Mouse (Mus musculus) fibroblast of lung, adult 2 months (primary cell): Measurements from ENCODE around the gene Zc3hav1.

Experiments
- DNase-seq: peaks from one replicate; pipeline ENCODE4 v3.0.0-alpha.2; 2011; ENCODE audit warnings: low read depth

Zc3hav1 gene

DNA sequence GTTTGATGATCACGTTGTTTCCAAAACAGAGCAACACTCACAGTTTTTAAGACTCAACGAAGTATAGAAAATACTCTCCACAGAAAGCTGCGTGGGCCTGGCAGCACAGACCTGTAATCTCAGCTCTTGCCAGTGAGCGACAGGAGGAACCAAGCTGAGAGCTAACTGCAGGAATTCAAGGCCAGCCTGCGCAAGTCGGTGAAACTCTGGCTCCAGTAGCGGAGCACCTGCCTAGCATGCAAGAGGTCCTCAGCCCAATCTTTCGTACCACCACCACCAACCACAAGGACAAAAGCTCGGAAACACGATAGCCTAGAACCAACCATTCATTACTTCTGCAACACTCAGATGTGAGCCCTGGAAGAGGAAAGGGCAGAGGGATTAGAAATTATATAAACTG, 2.0 kb downstream of the Zc3hav1 start:
- no peak for DNase-seq

DNA sequence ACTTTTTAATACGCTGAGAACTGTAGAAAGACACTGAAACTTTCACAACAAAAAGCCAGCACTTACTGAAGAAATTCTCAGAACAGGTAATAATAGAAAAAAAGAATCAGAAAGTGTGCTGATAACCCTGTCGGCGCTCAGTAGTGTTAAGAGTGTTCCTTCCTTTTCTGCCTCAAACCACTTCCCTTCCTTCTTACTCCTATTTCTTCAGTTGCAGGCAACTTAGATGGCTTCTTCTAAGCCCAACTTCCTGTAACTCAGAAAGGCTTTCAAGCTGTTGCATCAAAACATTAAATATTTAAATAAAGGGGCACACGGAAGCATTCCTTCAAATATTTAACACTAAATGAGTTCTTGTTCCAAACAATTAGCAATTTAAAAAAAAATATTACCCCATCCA, 2.5 kb downstream of the Zc3hav1 start:
- DNase-seq = no peak

DNA sequence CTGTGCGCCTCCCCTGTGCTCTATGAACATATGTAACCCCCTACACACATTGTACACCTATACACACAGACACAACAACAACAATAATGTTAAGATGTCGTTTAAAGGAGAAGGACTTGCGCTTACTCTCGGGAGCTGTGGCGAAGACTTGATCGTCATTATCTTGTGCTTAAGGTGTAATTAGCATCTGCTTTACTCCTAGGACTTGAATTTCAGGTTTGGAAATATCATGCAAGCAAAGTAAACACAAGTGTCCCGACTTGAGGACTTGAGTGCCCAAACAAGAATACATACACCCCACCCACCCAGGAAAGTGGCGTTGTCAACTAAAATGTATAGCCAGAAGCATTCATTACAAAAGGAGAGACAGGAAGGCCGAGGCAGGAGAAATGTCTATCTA, 4.6 kb downstream of the Zc3hav1 start:
- DNase-seq = no peak

DNA sequence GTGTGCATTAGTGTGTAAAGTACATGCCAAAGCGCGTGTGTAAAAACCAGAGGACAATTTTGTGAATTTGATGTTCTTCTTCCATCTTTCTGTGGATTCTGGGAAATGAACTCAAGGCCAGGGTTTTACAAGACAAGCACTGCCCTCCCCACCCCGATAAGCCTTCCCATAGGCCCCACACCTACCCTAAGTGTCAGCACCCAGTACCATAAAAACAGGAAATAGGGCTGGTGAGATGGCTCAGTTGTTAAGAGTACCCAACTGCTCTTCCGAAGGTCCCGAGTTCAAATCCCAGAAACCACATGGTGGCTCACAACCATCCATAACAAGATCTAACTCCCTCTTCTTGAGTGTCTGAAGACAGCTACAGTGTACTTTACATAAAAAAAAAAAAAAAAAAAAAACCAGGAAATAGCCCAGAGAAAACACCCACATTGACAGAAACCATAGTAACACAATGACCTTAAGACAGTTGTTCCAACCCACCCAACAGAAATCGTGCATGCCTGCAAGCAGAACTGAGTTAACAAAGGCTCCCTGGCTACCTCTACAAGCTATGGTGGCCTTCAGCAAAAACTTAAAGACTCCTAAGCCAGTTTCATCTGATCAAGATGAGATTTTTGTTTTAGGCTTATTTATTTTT, 5.5 kb downstream of the Zc3hav1 start:
- no peak for DNase-seq

DNA sequence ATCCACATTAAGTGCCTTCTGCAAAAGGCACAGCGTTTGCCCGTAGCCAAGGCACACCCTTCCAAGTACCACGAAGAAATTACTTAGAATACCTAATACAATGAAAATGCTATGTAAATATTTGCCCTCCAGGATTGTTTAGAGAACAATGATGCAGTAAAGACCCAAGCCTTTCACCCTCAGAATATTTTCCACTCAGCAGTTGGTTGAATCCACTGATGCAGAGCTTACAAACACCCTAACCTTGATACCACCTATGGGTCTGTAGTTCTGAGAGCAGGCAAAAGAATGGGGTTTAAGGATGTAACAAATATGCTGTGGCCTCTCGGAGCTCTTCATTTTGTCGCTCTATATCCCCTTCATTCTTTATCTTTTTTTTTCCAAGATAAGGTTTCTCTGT, 6.5 kb downstream of the Zc3hav1 start:
- DNase-seq = no peak

DNA sequence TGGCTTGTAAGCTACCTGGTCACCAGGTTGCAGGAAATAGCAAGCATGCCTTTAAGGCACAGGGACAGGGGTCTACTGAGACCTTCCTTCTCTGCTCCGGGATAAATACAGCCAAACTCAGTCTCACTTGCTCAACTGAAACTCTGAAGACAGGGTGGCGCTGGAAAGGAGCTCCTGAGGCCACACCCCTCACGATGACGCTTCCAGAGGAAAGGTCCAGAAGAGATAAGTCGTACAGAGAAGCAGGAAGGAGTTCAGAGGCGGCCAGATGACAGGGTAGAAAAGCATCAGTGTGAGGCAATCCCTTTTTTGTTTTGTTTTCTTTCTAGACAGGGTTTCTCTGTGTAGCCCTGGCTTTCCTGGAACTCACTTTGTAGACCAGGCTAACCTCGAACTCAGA, 8.6 kb downstream of the Zc3hav1 start:
- no peak for DNase-seq

DNA sequence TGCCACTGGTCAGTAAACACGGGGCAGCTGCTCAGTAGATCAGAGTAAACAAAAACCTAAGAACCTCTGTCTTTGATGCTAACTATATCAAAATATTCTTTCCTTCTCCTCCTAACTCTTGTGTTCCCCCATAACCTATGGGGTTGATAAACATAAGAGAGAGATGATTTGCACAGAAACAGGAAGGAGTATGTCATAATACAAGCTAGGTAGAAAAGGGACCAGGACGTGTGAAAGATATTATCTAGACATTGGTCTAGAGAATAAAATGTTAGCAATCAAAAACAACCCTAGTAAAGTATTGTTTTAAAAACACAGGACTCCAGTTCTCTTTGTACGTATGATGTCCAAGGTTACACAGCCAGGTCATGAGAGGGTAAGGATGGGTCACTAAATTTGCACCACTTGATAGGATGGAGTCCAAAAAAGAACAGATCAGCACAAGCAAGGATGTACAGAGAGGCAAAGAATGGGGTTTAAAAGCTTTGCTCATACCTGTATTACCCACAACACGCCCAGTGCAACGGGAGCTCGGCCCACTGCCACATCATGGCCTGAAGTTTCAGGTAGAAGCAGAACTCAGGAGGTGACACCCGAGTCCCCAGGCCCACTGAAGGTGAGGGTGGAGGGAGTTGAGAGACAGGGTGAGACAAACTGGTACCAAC, 10.3 kb downstream of the Zc3hav1 start:
- DNase-seq = no peak

DNA sequence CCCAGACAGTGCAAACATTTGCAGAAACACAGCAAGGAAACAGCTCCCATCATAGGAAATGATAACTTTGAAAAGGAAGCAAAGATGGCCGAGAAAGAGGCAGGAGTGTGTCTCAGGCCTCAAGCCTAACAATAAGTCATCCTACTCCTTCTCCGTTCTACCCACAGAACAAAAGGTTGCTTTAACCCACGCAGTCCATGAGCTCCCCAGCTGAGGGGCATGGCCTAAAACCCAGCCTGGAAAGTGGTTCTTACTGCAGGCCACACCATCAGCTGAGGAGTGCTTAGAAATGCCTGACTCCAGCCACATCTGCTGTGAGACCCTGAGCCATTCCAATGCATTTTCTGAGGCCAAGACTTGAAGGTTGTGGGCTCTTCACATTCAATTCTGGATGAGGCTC, 10.8 kb downstream of the Zc3hav1 start:
- no peak for DNase-seq

DNA sequence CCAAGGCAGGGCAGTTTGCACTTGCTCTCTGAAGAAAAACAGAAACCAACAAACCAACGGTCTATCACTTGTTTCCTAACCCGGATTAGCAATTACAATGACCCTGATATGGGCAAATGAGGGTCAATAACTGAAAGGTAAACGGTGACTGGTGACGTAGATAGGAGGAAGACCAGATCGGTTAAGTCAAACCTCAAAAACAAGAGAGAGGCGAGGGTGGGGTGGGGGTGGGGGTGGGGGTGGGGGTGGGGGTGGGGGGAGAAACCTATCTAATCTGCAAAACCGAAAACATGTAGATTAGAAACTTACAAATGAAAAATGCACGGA, 11.8 kb downstream of the Zc3hav1 start:
- DNase-seq = no peak

DNA sequence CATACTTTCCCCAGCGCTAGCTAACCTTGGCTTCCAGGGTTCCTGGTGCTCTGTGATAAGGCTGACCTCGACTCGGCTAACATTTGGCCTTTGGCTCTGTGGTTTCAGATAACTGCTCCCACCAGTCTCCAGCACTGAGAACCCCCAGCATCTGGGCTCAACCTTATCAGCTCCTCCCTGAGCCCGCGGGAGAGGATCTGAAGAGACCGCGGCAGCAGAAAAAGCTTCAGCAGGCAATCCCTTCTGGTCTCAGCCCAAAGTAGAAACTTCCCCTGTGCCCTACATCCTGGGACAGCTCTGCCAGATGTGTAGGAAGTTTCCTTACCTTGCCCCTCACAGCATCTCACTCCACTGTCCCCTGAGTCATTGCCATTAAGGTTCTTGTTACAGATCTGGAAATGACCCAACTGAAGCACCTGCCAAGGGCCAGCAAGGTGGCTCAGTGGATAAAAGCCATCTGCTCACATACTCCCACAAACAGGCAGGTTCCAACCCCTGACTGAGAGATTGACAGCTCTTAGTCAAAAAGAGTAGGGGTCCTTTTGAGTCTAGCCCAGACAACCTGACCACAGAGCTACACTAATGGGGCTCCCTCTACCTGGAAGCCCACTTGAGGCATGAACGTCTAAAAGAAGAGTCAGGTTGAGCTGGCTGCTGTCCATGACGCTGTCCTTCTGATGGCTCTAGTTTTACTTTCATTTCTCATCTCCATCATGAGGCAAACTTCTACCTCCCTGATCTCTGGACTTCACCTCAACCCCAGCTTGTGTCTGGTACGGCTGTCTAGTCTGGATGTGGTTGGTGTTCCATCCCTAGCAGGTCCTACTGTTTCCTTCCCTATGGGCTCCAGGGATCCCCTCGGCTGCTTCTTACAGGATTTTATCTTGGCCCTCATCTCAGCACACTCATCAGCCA, 12.4 kb downstream of the Zc3hav1 start:
- no peak for DNase-seq

DNA sequence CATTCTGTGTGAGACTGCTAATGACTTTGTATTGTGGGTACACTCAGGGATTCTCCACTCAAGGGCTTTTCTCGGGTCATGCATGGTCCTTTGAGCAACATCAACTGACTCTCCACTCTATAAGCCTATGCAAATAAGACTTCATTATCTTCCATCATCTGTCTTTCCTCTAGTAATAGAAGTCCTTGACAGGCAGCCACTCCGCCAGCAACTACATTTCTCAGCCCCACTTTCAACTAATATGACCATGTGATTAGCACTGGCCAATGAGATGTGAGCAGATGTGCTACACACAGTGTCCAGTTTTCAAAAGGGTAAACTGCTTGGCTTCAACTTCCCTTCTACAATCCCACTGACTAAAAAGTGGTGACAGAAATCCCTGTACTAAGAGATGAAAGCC, 15.3 kb downstream of the Zc3hav1 start:
- no peak for DNase-seq

DNA sequence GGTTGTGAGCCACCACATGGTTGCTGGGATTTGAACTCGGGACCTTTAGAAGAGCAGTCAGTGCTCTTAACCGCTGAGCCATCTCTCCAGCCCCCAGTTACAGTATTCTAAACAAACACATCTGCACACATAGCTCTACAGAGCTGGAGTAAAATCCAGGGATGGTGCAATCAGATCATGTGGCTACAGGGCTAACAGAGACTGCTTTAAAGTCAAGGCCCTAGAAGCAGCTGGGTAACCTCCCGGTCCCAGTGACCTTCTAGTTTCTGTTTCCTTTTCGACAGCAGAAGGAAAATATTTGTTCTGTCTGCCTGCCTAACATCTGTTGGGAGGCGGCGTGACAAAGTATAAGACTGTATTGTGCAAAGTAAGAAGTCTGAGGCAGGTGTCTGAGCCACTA, 16.5 kb downstream of the Zc3hav1 start:
- peak; percentile 41 for DNase-seq

DNA sequence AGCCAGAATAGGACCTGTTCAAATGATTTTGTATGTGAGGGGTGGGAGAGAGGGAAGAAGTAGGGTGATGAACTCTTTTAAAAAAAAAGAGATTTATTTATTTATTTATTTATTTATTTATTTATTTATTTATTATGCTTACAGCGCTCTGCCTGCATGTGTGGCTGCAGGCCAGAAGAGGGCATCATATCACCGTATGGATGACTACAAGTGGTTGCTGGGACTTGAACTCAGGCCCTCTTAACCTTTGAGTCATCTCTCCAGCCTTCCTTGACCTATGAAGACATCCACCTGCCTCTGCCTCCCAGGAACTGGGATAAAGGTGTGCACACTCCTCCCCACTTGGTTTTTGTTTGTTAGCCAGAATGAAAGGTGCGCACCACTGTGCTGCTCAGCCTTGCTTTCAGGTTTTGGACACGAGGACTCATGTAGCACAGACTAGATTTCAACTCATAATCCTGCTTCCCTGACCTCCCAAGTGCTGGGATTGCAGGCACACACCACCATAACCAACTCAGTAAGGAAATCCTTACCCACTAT, 17.2 kb downstream of the Zc3hav1 start:
- DNase-seq = no peak

DNA sequence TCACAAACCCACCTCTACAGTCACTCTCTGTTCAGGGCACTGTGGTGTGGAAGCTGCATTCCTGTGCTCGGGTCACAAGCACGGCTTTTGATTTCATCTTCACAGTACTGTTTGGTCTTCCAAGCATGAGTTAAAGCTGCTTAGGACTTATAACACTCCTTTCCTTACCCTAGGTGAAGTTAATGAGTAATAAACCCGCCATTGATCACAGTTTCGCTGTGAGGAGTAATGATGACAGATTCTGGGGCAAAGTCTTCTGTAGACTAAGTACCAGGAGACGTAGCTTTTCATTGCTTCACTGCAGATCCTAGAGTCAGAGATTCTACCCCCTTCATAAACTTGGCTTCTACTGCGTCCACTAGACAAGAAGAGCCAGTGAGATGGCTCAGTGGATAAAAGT, 19.1 kb downstream of the Zc3hav1 start:
- no peak for DNase-seq

DNA sequence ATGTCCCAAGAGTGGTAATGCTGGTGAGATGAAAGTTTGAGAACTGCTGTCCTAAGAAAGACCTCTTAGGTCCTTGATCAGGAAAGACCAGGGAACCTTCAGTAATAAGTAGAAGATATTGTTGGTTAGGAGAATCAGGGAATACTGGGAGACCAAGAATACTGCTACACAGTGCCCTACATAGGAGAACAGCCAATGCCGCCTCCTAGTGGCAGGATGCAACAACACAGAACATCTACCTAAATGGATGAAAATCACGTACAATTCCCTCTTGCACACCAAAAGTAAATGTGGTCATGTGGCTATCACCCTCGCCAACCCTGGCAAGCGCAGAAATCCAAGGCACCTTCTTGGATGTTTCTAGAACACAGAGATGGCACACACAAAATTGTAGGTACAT, 27.8 kb downstream of the Zc3hav1 start:
- peak; percentile 25 for DNase-seq

DNA sequence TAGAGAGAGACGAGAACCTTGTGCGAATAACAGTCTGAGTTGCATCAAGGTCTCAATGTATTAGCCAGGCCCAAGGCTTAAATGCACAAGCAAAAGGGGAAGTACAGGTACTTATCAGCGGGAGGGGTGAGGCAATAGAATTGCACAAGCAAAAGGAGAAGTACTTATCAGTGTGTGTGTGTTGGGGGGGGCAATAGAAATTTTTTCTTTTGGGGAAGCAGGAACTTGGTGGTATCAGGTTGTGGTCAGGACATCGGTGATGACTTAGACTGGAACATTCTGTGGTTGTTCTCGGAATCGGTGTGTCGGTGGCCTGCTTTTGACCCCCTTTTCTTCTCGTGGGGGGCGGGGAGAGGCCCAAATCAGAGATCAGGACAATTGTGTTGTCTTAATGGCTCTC, 33.8 kb downstream of the Zc3hav1 start:
- no peak for DNase-seq

DNA sequence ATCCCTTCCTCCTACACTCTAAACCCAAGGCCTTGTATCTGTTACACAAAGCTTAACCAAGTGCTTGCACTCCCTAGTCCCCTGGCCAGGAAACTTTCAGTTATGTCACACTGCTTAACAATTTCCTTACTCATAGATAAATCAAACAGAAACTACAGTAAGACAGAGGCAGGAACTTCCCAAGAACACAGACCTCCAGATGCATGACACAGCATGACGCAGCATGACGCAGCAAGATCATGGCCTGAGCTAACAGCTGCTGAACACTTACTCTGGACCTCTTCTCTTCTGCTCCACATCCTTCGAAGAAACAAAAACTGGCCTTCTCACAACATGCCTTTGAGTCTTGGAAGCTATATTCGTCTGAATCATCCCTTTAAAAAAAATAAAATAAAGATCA, 38.4 kb downstream of the Zc3hav1 start:
- DNase-seq = no peak

DNA sequence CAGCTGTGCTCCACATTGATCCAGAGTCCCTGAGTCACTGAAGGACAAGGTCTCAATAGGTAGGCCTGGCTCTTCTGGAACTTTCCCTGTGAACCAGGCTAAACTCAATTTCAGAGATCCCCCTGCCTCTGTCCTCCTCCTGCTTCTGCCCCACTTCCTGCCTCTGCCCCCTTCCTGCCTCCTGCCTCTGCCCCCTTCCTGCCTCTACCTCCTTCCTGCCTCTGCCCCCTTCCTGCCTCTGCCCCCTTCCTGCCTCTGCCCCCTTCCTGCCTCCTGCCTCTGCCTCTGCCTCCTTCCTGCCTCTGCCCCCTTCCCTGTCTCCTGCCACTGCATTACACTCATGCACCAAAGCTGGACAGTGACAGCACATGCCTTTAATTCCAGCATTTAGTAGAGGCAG, 44.7 kb downstream of the Zc3hav1 start:
- no peak for DNase-seq

DNA sequence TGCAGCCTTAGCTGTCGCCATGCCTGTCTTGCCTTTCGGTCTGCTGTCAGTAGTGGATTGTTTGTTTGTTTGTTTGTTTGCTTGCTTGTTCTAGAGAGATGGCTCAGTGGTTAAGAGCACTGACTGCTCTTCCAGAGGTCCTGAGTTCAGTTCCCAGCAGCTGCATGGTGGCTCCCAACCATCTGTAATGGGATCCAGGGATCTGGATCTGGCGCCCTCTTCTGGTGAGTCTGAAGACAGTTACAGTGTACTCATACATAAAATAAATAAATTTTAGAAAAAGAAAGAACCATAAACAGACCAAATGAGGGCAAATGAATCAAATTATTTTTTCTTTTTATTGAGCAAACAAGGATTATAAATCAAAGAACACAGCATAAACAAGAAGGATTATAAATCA, 49.4 kb downstream of the Zc3hav1 start:
- no peak for DNase-seq

DNA sequence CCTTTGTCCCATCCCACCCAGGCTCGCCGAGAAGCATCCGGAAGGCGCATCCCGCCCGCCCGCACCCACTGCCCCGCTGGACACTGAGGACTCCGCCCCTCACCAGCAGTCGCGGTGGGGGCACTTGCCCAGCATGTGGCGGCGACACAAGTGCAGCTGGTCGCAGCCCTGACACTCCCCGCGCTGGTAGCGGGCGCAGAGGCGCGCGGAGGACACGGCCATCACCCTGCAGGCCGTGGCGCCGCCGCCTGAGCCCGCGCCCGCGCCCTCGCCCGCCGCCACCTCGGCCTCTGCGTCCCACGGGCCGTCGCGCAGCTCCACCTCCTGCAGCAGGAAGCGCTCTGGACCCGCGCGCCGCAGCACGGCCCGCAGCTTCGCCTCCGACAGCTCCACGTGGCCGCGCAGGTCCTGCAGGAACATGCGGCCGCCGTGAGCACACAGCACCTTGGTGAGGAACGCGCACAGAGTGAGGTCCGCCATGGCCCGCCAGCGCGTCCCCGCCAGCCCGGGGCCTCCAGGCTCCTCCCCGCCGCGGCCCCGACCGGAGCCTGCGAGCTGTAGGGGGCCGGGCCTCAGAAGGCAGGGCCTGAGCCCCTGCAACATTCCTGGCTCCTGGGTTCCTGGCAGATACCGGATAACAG, 55.5 kb downstream of the Zc3hav1 start, which contains the start of gene Zc3hav1l:
Zc3hav1l (minus strand) TSS at position 499 of the 641 bp plus-strand sequence.
- peak; percentile 25 for DNase-seq

DNA sequence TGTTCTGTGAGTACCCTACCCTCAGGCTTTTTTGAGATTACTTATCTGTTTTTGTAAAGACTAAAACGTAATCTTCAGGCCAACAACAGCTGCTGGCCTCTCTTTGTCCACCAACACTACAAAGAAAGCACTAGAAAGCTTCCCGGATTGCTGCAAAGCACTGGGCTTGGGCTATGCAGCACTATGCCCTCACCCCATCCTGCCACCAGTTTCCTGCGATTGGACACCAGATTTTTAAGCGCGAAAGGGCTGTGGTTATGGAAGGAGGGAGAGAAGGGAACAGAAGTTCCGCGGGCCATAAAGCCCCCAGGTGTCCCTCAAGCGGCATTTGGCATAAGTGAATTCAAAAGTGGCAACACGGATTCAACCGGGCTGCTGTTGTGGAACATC, 56.2 kb downstream of the Zc3hav1 start:
- no peak for DNase-seq

DNA sequence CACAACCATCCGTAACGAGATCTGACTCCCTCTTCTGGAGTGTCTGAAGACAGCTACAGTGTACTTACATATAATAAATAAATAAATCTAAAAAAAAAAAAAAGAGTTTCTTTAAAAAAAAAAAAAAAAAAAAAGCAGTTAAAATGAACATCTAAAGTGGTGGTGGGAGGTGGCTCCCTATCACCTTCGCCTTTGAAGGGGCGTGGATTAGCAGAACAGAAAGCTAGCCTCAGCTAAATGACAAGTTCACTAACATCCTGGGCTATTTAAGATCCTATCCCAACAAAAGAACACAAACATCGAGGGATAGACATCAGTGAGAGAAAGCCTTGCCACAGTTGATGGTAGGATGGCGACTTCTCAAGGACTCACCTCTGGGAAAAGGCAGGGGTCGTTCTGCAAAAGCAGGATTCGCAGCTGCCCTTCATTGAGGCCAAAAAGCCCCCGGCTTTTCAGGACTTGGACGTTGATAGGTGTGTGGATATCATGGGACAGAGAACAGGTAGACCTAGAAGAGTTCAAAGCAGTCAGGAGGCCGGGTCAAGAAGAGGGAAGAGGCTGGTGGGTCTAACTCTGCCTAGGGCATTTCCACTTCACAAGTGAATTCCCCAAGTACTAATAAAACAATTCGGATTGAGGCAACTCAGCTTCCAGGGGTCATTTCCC, 56.7 kb downstream of the Zc3hav1 start:
- DNase-seq = no peak
